Mouse (Mus musculus) spleen, adult 10 weeks (tissue): Measurements from ENCODE around the gene 1700006A11Rik. TPM values are rescaled to one million over a fixed set of nuclear protein-coding genes. Genes with fewer than 3 reads are reported as not detected.

Experiments used
- polyA plus RNA-seq: library from polyadenylated mRNA; stranded (reverse); fragments of 350-450 nt; fragmentation: Illumina TruSeq; extraction: RNeasy Lipid Tissue Mini Kit (QIAGEN cat#74804); gene quantifications from one replicate; pipeline ENCODE4 v1.2.3, GENCODE M21; 2015; ENCODE audit warnings: low replicate concordance; ENCODE audit not compliant: insufficient read depth

The 1700006A11Rik gene
- polyA plus RNA-seq, result not detected

DNA sequence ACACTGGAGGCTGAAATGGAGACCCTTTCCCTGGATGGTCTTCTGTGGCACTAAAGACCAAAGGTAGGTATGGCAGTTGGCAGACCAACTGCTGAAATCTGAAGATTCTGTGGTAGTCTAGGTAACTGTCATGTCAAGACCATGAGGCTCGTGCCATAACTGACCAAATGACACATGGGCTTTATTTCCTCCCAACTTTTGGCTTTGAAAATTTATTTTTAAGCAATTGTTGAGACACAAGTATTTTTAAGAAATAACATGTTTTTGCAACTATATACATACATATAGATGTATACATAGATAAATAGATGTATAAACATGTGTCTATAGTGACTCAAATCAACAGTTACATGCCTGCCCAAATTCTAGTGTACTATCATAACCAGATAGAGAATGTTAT, at the start of gene 1700006A11Rik:
1700006A11Rik (minus strand) TSS at position 101 of the 400 bp plus-strand sequence.

Other genes with a start within 250 kb of the 1700006A11Rik start
- not detected for gene Tram1l1, start 105.2 kb downstream of the 1700006A11Rik start, polyA plus RNA-seq
- gene 1700003H04Rik, start 155.1 kb upstream of the 1700006A11Rik start, polyA plus RNA-seq, result not detected